Mouse (Mus musculus) right cerebral cortex, adult 18-20 months (tissue): ENCODE measurements at regions not wholly inside any gene's neighbourhood (a gene's known extent, or its start where the extent isn't known, plus 50 kb on each side); places are given as distances from the start of the nearest gene placed in this dataset.

Experiments used
- DNase-seq: peaks from one replicate; pipeline ENCODE4 v3.0.0; 2022; ENCODE audit warnings: mixed read lengths

DNA sequence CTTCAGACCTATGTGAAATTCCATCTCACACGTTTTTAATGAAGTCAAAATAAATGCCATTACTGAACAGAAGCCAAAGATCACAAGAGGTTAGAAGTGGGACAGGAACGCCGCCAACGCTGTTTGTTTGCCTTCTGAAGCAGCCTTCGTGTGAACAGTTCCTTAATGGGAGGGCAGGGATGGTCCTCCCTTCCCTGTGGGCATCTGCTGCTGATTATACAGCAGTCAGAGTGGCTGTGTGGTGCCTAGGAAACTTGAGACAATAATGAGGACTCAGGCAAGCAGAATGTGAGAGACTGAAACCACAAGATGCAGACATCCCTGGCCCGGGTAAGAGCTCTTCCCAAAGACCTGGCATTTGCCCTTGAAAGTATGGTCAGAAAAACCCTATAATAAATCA, 164.3 kb downstream of the Cxcl12 start:
- no peak for DNase-seq

DNA sequence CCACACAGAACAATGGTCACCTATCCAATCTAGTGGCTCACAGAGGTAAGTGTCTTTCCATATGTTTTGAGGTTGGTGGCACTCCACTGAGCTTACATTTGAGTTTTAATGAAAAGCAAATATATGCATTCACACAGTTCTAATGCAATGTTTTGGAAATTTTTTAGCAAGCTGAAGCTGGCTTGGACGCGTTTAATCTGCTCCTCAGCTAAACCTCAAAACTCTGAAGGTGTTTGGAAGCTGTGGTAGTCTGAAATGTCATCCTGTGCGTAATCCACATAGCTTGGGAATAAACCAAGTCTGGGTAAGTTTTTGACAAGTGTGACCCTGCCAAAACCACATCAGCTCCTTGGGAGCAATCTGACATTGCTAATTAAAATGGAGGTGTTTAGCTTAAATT, 173.8 kb downstream of the Cxcl12 start:
- no peak for DNase-seq

DNA sequence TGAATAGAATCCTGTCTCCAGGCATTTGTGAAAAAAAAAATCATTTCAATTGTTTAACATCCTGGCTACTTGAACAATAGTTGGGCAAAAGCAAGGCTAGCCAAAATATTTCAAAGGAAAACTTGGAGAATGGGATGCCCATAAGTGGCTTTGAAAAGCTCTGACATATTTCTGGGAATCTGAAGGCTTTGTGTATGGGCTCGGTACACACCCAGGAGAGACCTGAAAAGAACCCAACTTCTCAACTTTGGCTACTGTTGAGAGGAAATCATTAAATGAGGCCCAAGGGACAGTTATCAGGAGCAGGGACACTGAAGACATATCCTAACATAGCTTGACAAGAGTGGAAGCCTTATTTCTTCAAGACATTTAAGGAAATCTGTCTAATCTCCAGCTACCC, 179.0 kb downstream of the Cxcl12 start:
- DNase-seq, result no peak

DNA sequence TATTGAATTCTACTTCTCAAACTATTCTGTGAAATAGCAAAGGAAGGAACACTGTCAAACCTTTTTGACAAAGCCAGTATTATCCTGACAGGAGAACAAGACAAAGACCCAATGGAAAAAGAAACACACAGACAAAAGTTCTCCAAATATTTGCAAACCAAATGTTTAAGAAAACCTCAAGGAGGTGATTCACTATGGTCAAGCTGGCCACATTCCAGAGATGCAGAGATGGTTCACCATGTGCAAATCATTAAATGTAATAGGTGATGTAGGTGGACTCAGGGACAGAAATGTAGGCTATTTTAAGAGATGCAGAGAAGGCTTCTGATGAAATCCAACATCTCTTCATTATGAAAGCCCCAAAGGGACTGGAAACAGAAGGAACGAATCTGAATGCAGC, 183.5 kb downstream of the Cxcl12 start:
- DNase-seq, result no peak

DNA sequence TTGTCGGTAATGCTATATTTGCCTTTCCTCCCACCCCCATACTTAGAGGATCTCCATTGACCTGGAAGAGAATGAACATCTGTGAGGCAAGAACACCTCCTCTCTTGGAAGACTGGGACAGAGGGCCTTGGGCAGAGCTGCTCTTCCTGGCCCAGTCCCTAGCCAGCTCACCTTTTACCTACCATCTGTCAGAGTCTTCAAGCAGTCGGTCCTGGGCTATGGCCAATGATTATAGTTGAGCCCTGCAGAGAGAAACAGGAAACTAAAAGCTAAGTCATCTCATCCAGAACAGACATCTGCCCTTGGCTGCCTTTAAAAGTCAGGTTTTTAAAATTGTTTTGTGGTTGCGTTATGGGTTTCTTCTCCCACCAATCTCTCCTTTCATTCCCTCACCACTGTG, 184.8 kb downstream of the Cxcl12 start:
- DNase-seq, result no peak

DNA sequence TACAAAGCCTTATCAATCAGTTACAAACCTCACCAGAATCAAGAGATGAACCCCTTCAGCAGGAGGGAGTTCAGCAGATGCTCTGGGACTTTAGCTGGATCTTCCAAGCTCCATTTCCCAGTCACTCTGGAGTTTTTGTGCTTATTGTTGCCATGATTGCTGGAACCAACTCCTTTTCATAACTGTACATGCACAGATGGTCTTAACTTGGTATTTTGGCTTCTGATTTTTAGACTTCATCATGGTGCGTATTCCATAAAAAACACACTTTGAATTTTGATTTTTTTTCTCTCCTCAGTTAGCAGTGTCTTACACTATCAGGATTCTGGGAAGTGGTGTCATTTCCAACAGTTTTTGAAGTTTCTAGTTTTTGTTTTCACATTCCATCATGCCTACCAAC, 187.8 kb downstream of the Cxcl12 start:
- peak; percentile 6 for DNase-seq

DNA sequence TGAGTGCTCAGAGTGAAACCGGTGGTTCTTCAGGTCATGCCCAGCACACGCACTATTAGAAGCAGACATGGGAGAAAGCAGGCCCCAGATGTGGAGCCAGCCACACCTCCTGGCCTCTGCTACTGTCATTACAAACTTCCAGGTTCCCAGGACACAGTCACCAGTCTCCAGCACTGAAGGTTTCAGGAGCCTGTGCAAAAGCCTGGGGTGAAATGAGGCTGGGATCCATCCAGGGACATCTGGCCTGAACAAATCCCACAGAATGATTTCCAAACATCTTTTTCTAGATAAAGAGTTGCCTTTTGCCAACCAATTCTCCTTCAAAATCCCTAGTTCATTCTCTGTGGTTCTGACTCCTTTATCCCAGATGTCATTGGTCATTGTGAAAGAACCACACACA, 191.1 kb downstream of the Cxcl12 start:
- DNase-seq, result no peak

DNA sequence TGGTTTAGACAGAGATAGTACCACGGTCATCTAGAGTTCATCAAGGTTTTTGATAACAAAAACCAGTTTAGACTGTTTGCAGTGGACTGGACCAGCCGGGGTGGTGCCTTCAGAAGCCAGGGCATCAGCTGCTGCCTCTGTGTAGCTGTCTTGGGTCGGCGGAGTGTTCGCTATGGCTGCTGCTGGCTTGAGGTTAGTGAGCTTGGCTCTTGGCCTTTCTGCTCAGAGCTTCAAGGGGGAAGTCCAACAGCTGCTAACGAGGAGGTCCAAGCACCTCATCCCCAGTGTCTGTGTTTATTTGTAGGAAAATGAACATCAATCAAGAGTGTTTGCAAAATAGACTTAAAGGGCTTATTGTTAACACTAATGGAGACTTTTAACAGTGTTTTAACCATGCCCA, 198.2 kb downstream of the Cxcl12 start:
- DNase-seq, result no peak

DNA sequence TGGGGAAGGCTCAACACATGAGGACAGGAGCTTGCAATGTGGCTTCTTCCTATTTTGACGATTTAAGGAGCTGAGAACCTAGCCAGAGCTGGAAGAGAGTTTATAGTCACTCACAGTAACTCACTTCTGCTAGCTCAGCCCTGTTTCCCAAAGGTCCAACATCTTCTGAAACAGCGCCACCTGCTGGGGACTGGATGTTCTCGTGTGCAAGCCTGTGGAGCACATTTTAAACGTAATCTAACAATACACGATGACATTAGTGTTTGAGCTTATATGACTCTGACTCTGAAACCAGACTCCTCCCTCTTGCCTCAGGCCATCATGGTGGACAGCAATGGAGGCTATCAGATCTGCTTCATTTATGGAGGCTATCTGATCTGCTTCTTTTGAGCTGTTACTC, 207.7 kb downstream of the Cxcl12 start:
- DNase-seq, result no peak

DNA sequence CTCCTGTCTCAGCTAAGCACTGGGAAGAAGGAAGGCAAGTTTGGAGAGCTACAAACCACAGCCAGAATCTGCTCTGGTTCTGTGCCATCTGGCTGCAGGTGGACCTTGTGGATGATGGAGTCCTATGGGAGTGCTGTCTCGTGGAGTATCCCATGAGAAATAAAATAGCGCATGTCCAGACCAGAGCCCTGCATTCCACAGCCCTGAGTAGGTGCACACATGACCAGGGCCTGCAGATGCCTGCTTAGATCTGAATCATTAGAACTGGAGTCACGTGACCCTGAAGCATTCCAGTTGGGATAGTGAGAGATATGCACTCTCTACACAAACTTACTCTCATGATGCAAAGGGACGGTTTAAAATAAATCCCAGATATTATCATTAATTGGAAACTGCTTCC, 211.6 kb downstream of the Cxcl12 start:
- no peak for DNase-seq

DNA sequence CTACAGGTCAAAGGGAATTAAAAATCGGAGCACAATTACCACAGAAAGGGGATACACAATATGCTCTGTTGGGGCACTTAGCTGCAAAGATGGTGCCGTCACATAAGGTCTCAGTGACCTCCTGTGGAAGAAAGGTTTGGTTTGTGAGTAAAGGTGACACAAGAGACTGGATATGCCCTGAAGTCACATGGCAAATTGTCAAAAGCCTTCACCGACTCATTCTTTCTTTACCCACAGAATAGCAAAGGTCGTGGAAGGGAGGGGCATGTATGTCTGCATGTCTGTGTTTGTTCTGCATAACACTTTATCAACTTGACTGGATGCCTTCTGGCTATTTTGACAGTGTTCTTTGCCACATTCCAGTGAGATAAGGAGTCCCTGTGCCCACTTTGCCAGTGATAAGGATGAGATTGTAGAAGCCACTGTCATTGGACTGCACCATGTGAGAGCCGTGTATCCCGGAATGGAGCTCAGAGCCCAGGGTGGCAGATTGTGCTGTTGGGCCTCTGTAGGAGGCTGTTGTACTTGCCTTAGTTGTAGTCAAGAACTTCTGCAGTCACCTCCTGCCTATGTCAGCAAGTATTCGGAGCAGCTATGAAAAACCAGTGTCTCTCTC, 222.0 kb downstream of the Cxcl12 start:
- no peak for DNase-seq

DNA sequence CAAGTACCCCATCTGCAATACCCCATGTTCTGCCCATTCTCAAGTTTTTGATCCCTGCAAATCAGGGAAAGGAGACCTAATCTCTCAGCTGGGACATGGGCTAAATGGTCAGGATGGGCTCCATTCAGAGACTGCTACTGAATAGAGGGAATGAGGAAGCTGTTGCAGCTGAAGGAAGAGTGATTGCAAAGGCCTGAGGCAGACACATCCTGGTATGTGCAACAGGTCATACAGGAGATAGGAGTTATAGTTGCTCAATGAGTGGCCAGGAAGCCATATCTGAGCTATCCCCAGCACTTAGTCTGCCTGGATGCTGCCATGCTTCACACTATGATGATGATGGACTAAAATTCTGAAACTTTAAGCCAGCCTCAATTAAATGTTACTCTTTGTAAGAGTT, 225.1 kb downstream of the Cxcl12 start:
- no peak for DNase-seq

DNA sequence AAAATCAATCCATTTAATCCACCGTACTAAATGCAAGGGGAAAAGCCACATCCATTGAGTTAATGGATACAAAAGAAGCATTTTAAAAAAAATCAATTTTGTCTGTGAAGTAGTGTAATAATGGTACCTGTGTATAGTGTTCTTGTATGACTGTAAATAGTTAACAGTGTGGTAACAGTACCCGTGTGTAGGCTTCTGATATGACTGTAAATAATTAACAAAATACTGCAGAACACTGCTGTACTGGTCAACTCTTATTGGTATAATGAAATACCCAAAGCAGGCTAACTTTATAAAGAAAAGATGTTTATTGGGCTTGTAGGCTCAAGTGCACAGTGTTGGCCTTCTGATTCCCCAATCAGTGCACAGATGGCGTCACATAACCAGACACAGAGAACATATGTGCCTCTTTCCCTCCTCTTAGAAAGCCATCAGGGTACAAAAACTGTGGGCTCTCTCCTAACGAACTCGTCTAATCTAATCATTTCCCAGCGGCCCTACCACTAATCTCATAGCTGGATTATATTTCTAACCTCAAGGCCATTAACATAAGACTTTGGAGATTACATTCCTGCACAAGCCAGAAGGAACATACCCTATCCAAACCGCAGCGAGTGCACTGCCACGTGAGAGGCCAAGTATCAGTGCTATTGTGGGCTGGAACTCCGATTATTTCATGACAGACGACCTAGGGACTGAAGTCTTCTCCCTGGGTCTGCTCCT, 237.4 kb downstream of the Cxcl12 start:
- DNase-seq, result no peak

DNA sequence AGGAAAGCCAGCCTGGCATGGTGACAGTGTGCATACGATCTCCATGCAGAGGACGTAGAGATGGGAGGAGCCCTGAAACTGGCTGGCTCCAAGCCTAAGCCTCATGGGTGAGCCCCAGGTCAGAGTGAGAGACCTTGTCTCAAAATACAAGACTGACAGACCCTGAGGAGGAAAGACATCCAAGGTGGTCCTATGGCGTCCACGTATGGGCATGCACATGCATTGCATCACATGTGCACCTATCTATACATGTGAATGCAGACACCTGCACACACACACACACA, 237.9 kb downstream of the Cxcl12 start:
- DNase-seq, result no peak

DNA sequence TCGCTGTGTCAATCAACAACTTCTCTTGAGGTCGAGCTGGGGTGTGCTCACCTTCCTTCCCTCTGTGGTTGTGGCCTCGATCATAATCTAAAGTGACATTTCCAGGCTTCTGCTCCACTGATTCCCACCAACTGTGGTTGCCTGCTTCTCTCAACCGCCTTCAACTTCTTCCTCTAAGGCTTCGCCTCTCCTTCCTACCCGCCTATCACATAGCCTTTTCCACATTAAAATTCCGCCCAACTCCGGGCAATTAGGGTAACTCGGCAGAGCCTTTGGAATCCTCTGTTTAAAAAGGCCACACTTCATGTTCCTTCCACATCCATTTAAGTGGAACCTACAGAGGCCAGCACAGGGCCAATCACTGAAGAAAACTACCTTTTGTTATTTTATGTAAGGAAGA, 238.4 kb downstream of the Cxcl12 start:
- DNase-seq, result no peak

DNA sequence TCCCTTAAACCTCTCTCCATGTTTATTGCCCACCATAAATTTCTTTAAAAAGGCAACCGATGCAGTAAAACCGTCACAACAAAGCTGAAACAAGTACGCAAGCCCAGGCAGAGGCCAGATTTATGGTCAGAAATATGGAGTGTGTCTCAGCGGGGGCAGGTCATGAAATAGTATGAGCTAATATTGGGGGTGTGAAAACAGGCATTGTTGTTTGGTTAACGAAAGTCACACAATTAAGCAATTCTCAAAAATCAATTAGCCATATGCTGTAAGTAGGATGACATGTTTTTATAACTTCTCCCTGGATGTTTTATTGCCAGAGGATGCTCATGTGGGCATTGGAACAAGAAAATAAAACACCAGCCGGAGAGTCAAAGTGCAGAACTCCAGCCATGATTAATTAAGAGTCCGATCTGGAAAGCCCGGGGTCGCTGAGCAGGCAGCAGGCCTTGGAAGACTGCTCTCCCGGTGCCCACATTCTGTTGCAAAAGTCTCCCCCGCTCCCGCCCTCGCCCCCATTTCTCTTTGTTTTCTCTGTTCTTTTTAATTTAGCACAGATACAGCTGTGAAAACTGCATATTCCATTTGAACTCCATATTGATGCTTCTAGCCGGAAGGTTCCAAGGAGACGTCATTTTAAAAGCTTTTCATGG, 239.0 kb downstream of the Cxcl12 start:
- DNase-seq, result no peak

DNA sequence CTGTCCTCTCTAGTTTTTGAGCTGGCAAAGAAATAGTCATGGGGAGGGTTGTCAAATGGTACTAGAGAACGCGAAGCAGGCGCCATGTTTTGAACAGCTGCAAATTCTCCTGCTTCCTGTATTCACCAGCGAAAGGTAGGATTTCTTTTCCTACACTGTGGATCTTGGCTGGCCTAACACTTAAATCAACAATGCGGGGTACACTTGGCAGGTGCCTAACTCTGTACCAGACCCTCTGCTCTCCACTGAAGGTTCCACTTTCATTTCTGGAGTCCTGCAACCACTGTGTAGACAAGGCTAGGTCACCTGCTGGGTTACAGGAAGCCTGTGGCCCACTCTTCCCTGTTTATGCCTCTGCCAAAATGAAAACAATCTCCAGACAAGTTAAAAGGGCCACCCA, 239.6 kb downstream of the Cxcl12 start:
- DNase-seq, result no peak

DNA sequence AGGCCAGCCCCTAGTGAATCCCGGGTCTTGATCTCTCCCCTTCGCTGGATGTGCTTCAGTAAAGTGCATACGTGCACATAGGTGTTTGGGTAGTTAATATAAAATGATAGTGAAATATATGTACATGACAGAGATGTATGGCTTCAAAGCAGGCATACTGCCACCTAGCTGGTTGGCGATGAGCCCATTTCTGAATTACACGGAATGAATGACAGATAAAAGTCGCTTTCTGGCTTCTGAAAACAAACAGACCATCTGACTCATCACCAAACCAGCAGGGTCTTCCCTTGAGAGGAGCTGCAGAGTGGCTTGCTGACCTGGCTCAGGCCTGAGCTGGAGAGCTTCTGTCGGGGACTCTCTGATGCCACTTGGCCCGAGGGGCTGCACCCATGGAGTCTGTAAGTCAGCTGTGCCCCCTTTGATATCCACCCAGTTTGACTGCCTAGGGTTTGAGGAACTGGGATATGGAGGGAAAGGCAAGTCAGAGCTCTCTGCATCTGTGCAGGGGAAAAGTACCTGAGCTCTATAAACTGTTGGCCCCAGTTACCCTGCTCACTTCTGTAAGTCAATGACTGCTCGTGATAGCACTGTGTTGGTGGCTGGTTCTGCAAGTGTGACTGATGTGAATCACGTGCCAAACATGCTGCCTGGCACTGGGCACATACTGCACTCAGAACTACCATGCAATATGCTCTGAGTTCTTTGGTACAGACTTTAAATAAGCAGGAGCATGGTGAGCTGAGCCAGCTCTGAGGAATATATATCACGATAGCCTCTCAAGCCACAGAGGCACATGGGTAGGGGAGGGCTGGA, 240.8 kb downstream of the Cxcl12 start:
- no peak for DNase-seq

DNA sequence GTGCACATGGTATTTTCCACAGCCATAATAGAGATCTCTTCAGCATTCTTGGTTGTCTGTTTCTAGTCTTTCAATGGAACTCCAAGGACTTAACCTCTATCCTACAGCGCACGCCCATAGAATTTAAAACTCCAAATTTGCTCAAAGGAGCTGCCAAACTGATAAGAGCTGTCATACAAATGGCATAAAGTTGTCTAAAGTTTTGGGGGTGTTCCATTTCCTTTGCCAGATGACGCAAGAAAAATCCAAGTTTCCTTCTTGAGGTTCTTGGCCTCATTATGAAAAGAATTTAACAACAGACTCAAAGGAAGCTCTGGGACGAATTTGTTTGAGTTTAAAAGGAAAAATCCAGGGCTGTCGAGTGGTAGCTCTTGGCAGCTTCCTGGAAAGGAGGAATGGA, 246.6 kb downstream of the Cxcl12 start:
- no peak for DNase-seq

DNA sequence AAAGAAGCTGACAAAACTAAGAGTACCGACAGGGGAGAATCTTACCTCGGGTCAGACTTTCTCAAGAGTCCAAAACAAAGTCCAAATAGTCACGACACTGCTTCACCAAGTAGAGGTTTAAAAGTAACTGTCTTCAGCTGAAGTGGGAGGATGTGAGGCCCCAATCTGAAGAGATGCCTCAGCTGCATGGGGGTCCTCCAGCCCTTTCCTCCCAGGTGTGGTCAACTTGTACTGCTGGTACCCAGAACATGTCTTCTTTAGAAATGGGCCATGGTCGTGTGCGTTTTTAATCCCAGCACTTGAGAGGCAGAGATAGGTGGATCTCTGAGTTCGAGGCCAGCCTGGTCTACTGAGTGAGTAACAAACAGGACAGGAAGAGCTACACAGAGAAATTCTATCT, 247.6 kb downstream of the Cxcl12 start:
- DNase-seq, result no peak

DNA sequence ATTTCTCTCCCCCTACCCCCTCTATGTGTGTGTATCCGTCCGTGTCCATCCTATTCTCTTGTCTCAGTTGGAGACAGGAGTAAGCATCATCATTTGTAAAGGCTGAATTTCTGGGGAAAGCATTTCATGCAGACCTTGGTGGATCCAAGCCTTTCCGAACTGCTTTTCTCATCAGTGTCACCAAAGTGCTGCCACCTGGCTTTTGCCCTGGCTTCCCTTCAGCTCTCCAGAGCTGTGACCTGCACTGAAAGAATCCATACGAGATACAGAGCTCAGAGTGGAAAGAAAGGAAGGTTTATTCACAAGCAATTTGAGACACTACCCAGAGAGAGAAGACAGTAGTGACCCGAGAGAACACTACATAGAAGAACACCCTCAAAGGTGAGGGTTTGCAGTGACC, 248.1 kb downstream of the Cxcl12 start:
- DNase-seq, result no peak

DNA sequence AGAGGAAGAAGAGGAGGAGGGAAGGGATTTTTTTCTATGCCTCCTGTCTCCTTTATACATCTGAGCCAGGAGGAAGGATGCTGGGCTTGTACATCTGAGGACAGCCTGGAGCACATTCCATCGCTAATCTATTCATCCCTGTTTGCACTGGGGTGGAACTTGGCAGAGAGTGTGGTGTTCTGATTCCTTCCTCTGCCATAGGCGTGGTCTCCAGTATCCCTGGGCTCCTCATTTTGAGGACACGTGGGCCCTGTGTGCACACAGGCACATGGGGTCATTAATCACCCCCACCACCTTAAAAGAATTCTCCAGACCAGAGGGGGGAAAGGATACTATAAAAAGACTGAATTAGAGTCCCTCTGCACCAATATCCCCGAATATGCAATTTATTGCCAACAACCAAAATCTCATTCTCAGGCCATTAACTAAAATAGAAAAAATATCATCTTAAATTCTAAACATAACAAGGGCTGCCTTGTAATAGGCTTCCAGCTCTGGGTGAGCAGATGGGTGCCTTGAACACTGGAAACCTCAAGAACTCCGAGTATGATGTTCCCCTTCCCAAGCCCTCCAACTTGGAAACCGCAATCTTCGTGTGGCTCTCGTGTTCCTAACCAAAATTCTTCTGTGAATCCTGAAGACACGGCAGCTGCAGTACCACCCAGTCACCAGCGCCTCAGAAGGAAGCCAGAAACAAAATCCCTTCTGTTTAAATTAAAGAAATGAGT, 254.7 kb downstream of the Cxcl12 start:
- DNase-seq, result no peak

DNA sequence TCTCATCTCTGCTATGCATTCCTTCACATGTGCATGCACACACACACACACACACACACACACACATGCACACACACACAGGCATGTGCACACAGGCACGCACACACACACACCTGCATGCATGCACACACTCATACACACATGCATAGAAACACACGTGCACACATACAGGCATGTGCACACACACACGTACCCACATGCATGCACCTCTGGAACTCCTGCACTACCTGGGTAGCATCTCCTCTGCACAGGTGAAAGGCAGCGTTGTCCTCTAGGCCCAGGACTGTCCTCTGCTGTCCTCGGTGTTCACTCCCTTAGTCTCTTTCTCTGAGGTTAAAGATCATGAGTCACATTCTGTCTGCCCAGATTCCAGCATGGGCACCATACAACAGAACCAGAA, 258.0 kb downstream of the Cxcl12 start:
- DNase-seq, result no peak
